In the genomic region with DNA sequence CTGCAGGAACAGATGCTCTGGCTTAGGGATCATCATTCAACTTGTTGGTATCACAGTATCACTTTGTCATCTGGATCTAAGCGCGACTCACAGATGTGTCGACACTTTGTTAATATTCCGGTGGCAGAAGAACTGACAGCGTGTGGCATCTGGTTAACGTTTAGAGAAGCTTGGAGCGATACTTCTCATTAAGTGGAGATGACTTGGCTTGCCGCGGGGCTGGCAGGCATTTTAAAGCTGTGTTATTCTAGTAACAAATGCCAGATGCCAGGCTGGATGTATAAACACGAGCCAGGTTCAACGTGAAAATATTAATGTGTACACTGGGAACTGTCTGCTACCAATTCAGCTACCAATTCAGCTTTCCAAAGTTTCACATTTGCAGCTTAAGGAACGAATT, we compare ENCODE assay signal across 11 mouse cellular contexts.
DNase-seq lines count a peak whose midpoint lies in the region; ATAC-seq lines count a peak whose summit lies in the region.
"Had no signal": no experiment of that assay in that cellular context is flagged by ENCODE, and none has a peak within 500 bp of the region (broad histone marks: within the 10 kb centered on the region; RNA-seq: fewer than 3 reads in every experiment).

No protein-coding gene starts in this region.

- peak; percentile 32 for DNase-seq in hindbrain, embryonic 14.5 days (ENCODE audit: low spot score)
- DNase-seq in hindbrain, embryonic 11.5 days (ENCODE audit: low spot score) = no peak
- DNase-seq in MN1 (ENCODE audit: low spot score) = peak; percentile 79
- peak; percentile 51 for DNase-seq in embryo, embryonic 10 days (ENCODE audit: low spot score)
- DNase-seq in layer of hippocampus, adult 9-10 months (ENCODE audit: low spot score) = peak; percentile 8
- DNase-seq in spleen, postnatal 4 days (ENCODE audit: low spot score in 2 of 2) = no peak
- DNase-seq in adrenal gland, postnatal 36 days = no peak
- DNase-seq: cerebellum, postnatal 10 days; left cerebral cortex, postnatal 4 days had no signal

- no peak overlapping the region for H3K4me2 ChIP-seq in hindbrain, embryonic 14.5 days (replicated peaks)
- H3K4me2 ChIP-seq in hindbrain, embryonic 11.5 days (replicated peaks; ENCODE audit: low read depth, low read length) = no peak overlapping the region

- 75% methylated on average over 12 of the region's 12 CpGs for WGBS in hindbrain, embryonic 14.5 days
- WGBS in hindbrain, embryonic 11.5 days = 67% methylated on average over 12 of the region's 12 CpGs

- 0 out of 2 replicates have a peak, but pooled peaks have one; percentile 34 for ATAC-seq in hindbrain, embryonic 14.5 days (ENCODE audit: low FRiP score)
- no peak for ATAC-seq in hindbrain, embryonic 11.5 days (ENCODE audit: low FRiP score)
- no peak for ATAC-seq in monocyte, adult 5-6 weeks (replicated peaks; ENCODE audit: insufficient number of reproducible peaks, low FRiP score, low TSS enrichment, poor library complexity, severe bottlenecking)

- no peak overlapping the region for H3K4me3 ChIP-seq in hindbrain, embryonic 14.5 days (replicated peaks; ENCODE audit: low read length)
- no peak overlapping the region for H3K4me3 ChIP-seq in hindbrain, embryonic 11.5 days (ENCODE audit: low read depth, low read length)

- no peaks in the 10 kb centered on the region for H3K9me3 ChIP-seq in hindbrain, embryonic 14.5 days (ENCODE audit: control insufficient read depth, low read length)
- no peaks in the 10 kb centered on the region for H3K9me3 ChIP-seq in hindbrain, embryonic 11.5 days (ENCODE audit: control insufficient read depth, low read length)

- no peak overlapping the region for H3K9ac ChIP-seq in hindbrain, embryonic 14.5 days
- H3K9ac ChIP-seq in hindbrain, embryonic 11.5 days (ENCODE audit: low read depth, low read length) = no peak overlapping the region

- no peaks in the 10 kb centered on the region for H3K4me1 ChIP-seq in hindbrain, embryonic 14.5 days (replicated peaks; ENCODE audit: control insufficient read depth, insufficient read depth, low read length)
- H3K4me1 ChIP-seq in hindbrain, embryonic 11.5 days (replicated peaks; ENCODE audit: control insufficient read depth, insufficient read depth, low read length) = no peaks in the 10 kb centered on the region

- no peak overlapping the region for H3K27ac ChIP-seq in hindbrain, embryonic 14.5 days
- H3K27ac ChIP-seq in hindbrain, embryonic 11.5 days (ENCODE audit: low read depth, low read length) = no peak overlapping the region
- H3K27ac ChIP-seq: macrophage had no signal

- no peaks in the 10 kb centered on the region for H3K27me3 ChIP-seq in hindbrain, embryonic 14.5 days (ENCODE audit: control insufficient read depth, insufficient read depth, low read length)
- H3K27me3 ChIP-seq in hindbrain, embryonic 11.5 days (ENCODE audit: control insufficient read depth, insufficient read depth, low read length) = no peaks in the 10 kb centered on the region

- H3K36me3 ChIP-seq in hindbrain, embryonic 14.5 days (replicated peaks; ENCODE audit: control insufficient read depth, insufficient read depth) = no peaks in the 10 kb centered on the region
- no peaks in the 10 kb centered on the region for H3K36me3 ChIP-seq in hindbrain, embryonic 11.5 days (ENCODE audit: control insufficient read depth, insufficient read depth, low read length)

Comparison
In these comparisons a context has a peak if more than half of its experiments do, and no peak if none do; other contexts are left out.
1. DNase-seq: peak in hindbrain, embryonic 14.5 days (single experiment), MN1 (single experiment), embryo, embryonic 10 days (single experiment) and layer of hippocampus, adult 9-10 months (single experiment); none in hindbrain, embryonic 11.5 days (single experiment), spleen, postnatal 4 days (0 of 2) and adrenal gland, postnatal 36 days (0 of 2).